Mouse (Mus musculus): ENCODE data around the gene Ltn1.
A peak's percentile ranks its signal among the peaks of the same experiment; 100 is the strongest.

The Ltn1 gene

DNA sequence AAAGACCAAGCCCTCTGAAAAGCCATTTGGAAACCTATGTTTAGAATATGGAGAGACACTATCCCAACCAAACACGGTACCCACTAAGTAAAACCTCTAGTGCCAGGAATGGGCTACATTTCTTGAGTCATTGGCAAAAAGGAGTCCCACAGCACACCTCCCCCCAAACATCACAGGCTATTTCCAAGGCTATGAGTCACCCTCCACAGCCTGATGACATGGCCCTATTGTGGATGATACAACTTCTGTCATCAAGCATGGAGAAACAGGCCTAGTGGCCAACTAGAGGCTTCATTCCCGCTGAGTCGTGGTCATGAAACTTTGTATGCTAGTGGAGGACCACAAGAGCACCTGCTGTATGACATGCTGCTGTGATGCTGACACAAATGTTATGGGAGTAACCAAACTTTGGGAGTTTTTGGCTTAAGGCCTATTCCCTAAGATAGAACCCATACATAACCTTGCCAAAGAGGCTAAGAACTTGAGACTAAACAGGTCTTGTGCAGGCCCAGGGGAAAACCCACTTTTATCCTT, 44.9 kb downstream of the Ltn1 start:
- DNase-seq: no peak

DNA sequence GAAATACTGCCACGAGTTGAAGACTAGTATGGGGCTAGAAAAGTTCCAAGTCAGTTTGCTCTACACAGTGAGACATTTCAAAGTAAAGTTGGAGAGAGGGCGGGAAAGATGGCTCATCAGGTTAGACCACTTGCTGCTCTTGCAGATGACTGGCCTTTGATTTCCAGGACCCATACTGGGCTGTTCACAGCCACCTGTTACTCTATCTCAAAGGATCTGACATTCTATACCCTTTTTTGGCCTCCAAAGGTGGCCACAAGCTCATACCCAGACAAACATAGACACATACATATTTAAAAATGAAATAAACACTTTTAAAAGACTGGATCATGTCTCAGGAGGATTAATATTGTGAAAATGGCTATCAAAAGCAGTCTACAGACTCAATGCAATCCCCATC, 48.0 kb downstream of the Ltn1 start:
- no peak for DNase-seq

DNA sequence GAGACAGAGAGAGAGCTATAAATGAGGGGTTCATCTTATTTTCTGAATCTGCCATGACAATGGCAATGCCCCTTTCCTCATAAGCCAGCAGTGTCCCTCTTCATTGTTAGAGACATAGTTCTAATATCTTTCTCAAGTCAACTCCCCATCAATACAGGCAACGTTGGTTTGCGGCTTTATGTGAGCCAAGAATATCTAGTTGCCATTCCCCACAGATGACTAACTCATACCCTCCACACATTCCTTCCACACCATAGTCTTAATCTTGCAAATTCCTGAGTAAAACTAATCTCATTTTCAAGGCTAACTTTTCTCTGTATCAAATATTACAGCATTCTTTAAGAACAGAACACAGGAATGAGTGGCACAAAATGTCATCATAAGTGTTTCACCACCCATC, 49.4 kb downstream of the Ltn1 start:
- DNase-seq: no peak

DNA sequence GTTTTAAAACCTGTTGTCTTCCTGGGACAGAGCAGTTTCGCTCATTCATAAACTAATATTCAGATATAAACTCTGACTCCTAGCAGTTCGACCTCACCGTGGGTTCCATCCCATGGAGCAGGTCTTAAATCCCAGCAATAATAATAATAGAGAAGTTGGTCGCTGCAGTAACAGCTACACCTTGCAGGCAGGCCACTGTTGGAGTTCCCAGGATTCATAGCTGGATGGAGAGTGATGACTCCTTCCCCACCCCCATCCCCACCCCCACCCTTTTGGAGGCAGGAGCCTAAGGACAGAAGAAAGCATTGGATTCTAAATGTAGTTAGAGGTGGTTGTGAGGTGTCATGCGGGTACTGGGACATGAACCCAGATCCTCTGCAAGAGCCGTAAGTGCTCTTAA, 66.0 kb downstream of the Ltn1 start:
- DNase-seq: no peak

DNA sequence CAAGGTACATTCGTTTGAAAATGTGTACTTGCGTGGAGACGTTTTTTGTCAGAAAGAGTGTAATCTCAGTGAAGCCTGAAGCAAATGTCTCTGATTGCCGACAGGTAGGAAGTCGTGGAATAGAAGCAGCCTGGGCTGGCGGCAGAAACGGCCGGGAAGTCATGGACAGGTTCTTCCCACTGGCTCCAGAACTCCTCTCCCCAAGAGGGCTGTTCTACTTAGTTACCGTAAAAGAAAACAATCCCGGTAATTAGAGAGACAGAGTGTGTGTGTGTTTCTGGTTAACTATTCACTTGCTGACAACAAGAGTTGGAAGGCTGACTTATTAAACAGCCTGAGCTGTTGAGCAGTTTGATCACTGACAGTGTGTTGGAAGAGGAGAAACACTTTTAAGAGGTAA, 66.4 kb downstream of the Ltn1 start:
- no peak for DNase-seq

DNA sequence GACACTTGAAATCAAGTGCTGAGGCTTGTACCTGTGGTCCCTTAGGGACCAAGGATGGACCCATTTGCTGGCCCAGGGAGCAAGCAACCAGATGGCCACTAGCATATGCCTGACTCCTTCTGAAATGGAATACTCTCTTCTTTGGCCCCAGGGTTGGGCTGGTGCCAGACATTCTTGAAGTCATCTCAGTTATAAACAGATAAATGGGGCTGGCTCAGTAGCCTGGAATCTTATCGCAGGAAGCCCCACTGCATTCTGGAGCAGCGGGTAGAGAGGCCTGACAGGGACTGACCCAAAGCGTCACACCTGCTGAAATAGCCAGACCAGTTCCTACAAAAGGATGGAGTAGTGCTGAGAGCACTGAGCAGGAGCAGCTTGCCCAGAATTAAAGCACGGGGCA, 68.2 kb downstream of the Ltn1 start:
- DNase-seq: no peak

DNA sequence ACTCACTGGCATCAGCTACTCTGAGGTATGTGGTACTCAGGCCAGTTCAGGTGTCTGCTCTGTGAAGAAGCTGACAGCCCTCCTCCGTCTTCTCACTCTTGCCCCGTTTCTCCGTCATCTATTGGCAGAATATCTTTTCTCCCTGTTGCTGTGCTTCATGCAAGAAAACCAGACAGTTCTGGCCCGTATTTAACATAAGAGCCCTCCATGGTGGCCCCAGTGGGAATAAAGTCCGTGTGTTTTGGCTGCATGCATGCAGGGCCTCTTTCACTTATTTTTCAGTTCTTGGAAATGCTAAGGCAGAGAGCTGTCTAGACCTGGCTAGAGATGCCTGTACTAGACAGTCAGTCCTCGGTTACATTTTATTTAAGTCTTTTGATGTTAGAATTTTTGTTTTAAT, 72.3 kb downstream of the Ltn1 start:
- DNase-seq: no peak

DNA sequence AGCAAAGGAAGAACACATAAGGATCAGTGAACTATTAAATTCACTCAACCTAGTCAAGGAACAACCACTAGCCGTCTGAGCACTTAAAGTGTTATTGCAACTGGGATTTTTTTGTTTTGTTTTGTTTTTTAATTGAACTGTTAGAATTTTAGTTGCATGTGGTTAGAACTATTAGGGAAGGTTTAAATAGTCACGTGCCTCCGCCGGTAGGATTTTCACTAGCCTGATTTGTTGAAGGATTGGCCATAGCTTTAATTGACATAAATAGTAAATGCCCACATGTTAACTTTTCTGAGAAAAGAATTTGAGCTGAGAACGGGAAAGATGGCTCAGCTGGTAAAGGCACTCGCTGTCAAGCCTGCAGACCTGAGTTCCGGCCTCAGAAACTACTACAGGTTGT, 77.7 kb downstream of the Ltn1 start:
- DNase-seq: no peak

DNA sequence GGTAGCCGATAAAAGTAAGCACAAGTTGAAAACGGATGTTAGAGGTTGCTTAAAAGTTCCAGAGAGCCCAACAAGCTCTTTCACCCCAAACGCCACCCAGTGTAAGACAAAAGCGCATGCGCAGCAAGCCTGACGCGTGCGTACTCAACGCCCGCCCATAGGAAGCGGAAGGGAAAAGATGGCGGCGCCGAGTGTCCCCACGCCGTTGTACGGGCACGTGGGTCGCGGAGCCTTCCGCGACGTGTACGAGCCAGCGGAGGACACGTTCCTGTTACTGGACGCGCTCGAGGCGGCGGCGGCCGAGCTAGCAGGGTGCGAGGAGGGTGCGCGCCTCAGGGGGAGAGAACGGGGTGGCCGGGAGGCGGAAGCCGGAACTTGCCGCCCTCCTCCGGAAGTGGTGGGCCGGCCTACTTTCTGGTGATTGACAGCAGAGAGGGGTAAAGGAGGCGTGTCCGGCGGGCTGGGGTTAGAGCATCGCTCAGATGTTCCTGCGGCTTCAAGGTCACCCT, 78.3 kb downstream of the Ltn1 start, which contains the start of gene N6amt1:
TSS of gene N6amt1 (plus strand) at position 111 of the 509 bp plus-strand sequence.
- peak; percentile 96 for DNase-seq

DNA sequence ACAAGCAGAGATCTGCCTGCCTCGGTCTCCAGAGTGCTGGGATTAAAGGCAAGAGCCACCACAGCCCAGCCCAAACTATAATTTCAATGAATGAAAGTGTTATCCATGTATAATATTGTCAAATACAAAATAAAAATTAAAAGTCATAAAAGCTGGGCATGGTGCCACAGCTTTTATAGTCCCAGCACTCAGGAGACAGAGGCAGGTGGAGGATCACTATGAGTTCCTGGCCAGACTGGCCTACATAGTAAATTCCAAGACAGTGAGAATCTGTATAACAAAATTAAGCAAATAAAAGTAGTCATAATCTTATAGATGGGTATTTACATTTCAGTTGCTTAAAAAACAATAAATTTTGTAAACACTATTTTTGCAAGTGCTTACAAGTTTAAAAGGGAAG, 78.8 kb downstream of the Ltn1 start:
- DNase-seq: no peak

DNA sequence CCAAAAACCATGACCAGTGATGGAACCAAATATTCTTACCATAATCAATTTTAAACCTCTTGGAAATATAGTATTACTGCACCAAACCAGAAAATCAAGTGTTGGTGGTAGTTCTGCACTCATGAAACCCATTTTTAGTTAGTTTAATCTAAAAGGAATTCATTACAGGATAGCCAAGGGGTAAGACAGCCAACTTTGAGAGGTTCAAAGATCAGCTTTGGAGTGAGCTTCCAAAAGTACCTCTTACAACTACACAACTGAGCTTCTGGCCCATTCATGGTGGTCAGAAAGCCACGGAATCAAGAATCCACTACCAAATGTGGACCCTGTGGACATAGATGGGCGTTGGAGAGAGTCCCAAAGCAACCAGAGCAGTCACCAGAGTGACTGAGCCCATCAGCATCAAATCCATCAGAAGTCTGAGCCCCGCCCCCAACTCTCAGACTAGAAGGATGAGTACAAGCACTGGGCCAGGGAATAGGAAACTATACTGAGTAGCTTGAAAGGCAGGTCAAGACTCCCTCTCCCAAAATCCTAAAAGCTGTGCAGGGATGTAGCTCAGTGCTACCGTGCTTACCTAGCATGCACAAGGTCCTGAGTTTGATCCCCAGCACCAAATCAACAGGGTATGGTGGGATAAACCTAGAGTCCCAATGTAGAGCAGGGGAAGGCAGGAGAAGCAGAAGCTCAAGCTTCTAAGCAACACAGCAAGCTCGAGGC, 80.9 kb downstream of the Ltn1 start:
- DNase-seq: no peak

DNA sequence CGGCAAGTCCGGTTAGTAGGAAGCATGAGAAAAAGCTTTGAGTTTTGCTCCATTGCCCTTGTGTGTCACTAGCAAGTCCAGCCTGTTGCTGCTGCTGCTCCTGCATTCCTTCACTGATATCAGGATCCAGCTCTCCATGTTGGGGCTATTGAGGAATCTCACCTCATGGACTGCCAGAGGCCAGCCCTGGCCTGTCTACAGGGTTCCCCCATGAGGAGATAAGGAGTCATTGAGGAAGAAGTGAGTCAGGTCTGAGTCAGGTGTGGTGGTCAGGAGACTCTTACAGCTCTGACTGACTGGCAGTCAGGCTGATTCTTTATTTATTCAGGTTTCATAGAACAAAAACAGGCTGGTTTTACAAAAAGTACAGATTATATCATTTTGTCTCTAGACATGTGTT, 84.3 kb downstream of the Ltn1 start:
- DNase-seq: no peak

DNA sequence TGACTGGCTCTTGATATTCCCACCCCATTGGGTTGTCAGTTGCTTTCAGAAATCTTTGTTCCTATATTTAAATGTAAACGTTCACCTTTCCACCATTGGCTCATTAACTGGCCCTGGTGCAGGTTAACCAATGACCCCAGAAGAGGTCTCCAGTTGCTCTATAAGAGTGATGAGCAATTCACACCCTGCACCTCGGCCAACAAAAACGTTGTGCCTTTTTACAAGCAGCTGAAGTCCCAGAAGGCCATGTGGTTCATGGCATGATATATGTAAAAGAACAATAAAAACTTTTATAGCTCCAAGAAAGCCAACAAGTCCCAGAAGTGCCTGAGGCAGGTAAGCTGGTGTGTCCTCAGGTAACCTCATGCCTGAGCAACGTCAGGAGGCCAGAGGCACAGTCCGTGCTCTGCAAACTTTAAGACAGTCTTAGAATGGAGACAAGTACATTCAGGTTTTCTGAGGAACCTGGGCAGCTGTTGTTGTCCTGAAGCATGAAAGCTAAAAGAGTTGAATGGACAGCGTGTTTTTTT, 91.3 kb downstream of the Ltn1 start:
- DNase-seq: no peak

DNA sequence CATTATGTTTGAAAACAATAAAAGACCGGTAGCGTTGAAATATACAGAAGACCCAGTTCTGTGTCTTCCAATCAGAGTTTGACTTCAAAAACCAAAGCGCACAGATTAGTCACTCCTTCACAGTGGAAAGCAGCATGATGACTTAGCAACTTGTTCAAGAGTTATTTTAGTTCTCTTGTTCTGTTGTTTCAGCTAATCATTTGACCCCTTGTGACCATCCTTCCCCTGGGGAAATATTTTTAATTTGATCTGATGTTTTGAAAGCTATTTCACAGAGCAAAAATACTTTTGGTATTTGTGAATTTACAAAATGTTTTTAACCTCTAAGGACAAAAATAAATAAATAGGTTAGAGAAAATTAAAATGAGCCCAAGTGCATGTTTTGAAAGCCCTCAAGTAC, 97.7 kb downstream of the Ltn1 start:
- no peak for DNase-seq

DNA sequence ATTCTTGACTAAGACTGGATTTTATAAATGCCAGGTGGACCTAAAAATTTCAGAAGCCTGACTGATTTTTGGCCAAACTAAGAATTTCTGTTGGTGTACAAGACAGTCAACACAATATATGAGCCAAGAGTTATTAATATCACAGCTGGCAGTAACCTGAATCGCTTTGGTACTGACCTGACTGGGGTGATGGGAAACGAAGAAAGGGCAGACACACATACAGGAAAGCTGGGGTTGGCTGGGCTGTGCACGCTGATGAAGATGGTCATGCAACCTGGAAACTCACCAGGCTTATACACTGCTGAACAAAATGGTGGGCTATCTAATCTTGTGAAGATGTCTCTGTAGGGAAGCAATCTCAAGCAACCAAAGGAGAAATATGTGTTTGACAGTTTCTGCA, 102.4 kb downstream of the Ltn1 start:
- no peak for DNase-seq
